Mouse (Mus musculus): ENCODE measurements around the gene Mtss1l.
"Not testable (repeated sequence)": the region's sequence is repeated elsewhere in the genome, so short reads cannot be mapped to it uniquely, and the experiment has no call there.

The Mtss1l gene

DNA sequence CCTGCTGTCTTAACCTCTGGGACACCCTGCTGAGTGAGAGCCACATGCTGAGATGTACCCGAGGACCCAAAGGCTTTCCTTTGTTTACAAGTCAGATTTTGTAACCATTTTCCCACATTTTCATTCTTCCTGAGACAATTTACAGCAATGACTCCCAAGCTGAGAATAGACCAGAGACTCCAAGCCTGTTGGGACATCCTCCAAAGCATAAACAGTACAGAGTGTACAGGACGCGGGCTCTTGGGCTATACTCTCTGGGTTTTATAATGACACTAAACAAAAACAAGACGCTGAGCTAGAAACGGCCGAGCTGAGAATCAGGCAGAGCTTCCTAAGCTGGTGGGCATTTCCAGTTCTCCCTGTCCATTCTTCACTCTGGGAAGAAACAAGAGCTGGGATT is 53.4 kb downstream of the Mtss1l start:
- DNase-seq (ENCODE audit: low read depth in 1 of 2, low spot score in 2 of 2), result no peak

DNA sequence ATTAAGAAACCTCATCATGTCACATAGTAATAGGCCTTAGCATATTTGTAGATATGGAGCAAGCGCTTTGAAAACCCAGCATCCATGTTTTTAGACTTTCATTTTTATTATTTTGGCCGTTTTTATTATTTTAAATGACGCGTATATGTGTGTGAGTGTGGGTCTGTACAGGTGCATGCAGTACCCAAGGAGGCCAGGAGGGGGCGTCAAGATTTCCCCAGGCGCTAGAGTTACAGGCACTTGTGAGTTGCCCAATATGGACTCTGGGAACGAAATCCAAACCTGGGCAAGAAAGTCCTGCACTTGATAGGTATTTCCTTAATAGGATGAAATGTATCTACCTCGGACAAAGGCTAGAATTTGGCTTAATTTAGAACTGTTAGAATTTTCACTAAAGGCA is 54.0 kb downstream of the Mtss1l start:
- DNase-seq (ENCODE audit: low read depth in 1 of 2, low spot score in 2 of 2), result no peak

DNA sequence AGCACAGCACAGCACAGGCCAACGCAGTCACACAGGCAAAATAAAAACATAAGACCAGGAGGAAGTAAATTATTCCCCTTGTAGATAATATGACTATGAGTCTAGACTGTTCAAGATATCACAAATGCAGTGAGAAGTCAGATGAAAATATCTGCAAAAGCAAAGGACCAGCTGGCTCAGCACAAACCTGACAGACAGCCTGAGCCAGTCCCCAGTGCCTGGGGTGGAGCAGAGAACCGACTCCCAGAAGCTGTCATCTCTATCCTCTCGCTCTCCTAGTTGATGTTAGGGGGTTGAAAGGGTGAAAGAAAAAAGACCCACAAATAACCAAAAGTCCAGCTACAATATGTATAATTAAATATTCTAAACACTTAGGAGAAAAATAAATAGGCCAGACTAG is 54.4 kb downstream of the Mtss1l start:
- DNase-seq (ENCODE audit: low read depth in 1 of 2, low spot score in 2 of 2), result no peak

DNA sequence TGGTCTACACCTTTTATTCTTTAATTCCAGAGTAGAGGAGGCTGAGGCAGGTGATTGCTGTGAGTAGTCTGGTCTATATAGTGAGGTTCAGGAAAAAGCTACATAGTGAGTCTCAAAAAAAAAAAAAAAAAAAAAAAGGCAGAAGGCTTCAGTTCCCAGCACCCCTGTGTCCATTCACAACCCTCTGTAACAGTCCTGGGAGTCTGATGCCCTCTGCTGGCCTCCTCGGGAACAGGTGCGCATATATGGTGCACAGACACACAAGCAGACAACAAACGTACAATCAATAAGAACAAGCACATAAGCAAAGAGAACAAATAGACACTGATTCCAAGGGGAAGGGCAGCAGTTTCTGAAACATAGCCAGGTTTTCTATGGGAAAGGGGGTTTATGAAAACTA is 55.1 kb downstream of the Mtss1l start:
- no peak for DNase-seq (ENCODE audit: low read depth in 1 of 2, low spot score in 2 of 2)

DNA sequence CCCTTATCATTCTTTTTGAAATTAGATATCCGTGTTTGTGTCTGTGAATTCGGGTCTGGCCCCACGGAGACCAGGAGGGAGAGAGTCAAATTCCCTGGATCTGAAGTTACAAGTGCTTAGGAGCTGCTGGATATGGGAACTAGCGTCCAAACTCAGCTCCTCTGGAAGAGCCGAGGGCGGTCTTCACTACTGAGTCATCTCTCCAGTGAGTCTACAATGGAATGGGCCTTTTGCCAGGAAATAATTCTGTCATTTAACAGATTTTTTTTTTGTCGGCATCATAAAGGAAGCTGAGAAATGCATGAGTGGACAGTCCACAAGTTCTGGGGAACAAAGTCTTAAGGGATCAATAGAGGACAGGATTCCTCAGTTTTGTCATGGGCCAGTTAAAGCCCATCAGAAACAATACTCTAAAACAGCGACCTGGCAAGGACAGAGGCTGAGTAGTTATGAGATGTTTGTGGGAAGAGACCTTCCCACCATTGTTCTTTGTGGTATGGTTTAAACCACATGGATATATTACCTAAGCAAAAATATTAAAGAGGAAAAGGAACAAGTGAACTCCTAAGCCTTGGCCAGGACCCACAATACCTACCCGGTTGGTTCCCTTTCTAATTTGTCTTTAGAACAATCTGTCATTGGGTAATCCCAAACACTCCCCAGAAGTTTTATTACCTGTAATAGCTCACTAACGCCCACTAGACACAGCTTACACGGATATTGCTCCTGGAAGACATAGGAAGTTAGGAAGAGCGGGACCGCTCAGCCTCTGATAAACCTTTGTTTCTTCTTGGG is 58.8 kb downstream of the Mtss1l start:
- DNase-seq (ENCODE audit: low read depth in 1 of 2, low spot score in 2 of 2), result no peak

DNA sequence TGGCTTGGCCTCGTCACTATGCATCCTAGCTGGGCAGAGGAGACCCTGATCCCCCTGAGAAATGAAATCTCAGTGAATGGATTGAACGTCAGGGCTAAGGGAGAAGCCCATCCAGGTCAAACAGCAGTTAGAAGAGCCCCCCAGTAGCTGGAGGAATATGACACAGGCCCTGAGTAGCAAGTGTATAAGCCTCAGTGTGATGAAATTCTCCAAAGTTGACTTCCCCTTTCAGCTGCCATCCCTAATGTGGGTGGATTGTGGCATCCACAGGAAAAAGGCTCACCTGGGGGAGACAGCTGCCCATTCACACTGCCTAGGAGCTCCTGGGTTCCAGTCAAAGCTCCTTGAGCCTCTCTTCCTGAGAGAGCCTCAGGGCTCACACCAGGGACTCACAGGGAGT is 64.1 kb downstream of the Mtss1l start:
- DNase-seq (ENCODE audit: low read depth in 1 of 2, low spot score in 2 of 2), result no peak

DNA sequence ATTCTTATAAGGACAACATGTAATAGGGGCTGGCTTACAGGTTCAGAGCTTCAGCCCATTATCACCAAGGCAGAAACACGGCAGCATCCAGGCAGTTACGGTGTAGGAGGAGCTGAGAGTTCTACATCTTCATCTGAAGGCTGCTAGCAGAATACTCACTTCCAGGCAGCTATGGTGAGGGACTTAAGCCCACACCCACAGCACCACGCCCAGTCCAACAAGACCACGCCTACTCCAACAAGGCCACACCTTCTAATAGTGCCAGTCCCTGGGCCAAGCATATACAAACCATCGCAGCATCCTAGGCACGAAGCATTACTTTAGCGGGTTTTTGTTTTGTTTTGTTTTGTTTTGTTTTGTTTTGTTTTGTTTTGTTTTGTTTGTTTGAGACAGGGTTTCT is 65.2 kb downstream of the Mtss1l start:
- not testable (repeated sequence) for DNase-seq (ENCODE audit: low read depth in 1 of 2, low spot score in 2 of 2)

DNA sequence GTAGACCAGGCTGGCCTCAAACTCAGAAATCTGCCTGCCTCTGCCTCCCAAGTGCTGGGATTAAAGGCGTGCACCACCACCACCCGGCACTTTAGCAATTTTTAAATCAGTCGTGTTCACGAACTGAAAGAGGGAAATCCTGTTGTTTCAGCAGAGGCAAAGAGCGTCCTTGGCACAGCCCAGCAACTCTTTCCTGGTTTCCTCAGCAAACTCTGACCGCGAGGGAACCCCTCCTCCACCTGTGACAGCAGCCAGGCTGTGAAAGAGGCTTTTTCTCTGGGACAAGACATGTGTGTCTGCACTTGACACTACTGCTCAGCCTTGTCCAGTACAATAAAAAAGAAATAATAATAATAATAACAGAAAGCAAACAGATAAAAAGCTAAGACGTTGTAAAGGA is 65.7 kb downstream of the Mtss1l start:
- no peak for DNase-seq (ENCODE audit: low read depth in 1 of 2, low spot score in 2 of 2)

DNA sequence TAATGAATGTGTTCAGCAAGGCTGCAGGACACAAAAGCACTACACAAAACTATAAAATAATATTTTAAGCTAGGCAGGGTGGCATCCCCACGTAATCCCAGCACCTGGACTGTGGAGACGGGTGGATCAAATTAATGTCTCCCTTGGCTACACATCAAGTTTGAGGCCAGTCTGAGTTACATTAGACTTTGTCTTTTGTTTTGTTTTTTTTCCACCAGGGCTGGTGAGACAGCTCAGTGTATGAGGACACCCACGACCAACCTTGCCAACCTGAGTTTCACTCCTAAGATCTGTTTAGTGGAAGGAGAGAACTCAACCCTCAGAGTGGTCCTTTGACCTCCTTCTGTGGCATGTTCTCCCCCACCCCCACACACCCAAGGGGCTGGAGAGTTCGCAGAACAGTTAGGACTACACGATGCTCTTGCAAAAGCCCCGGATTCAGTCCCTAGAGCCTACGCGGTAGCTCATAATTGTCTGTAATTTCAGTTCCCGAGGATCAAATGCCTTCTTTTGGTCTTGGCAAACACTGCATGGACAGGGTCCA is 66.2 kb downstream of the Mtss1l start:
- DNase-seq (ENCODE audit: low read depth in 1 of 2, low spot score in 2 of 2), result no peak

DNA sequence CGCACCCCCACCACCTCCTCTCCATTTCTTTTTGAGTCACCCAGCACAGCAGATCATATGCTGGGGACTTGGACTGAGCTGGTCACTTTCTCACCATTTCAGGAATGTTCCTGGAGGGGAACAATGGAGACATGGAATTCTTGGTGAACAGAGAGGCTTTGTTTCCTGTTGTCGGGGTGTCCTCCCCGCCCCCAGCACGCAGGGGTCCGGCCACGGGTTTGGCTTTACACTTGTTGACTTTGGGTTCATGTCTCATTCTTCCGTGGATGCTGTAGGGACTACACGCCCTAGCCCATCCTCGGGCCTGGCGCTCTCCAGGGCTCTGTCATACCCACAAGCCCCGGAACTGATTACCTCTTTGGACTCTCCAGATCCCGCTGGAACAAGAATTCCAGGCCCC is 67.7 kb downstream of the Mtss1l start:
- no peak for DNase-seq (ENCODE audit: low read depth in 1 of 2, low spot score in 2 of 2)

DNA sequence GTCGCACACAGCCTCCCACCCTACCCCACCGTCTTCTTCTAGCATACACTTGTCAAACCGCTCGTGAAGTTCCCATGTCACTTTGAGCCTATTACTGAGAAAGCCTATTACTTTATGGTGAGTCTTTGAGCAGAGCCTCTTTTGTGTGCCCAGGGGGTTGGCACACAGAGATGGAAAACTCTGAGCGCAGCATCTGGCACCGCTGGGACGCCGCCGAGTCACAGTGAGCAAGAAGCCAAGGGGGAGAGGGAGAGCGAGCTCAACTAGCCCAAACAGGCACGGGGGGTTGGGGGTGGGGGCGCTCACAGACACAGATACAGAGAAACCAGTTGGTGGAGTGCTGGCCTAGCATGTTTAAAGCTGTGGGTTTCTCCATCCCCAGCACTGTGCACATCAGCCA is 68.3 kb downstream of the Mtss1l start:
- DNase-seq (ENCODE audit: low read depth in 1 of 2, low spot score in 2 of 2), result no peak

DNA sequence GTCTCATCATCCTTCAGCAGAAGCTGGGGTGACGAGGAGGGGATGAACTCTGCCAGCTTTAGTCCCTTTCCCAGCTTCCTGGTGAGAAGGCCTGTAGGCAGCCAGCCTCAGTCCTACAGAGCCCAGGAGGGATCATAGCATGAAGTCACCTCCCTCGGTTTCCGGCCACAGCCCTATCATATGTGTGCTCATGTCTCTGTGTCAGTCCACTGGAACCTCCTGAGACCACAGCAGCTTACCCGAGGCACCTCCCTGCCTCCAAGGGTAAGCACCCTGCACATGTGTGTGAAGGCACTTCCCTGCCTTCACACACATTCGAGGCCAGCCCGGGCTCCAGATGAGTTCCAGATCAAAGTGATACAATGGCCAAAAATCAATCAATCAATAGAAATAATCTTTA is 69.0 kb downstream of the Mtss1l start:
- DNase-seq (ENCODE audit: low read depth in 1 of 2, low spot score in 2 of 2), result no peak

Measured in monocyte, adult 2 months (primary cell).